Mouse (Mus musculus): ENCODE data around the gene Twnk. TPM values are rescaled to one million over a fixed set of nuclear protein-coding genes. Genes with fewer than 3 reads are reported as not detected.
A peak's percentile ranks its signal among the peaks of the same experiment; 100 is the strongest.

Twnk gene
- 22.7 and 24.1 TPM in 2 replicates for polyA plus RNA-seq (2015; fragmentation: Nextera tagmentation; extraction: Ambion mirVana)

DNA sequence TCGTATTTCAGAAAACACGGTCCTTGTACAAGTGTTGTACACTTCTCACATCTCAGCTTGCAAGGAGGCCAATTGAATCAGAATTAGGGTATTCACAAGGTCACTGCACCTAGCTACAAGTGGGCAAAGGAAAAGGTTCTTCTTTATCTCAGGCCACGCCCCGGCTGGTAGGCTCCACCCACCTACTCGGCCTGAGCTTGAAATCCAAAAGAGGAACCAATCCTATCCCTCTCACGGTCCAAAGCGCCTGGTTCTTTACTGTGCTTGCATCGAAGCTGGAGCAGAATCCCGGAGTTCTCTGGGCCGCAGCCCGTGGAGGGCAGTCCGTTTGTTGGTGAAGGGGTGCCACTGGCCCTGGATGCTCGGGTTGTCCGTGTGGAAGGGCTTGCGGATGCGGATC lies at the start of gene Twnk:
Gene Twnk (plus strand): TSS at position 220 of the 400 bp plus-strand sequence.
- H3K9me3 ChIP-seq, result no peaks in the 10 kb centered on the region
- ATAC-seq (ENCODE audit: low FRiP score, low read depth), result no peak
- peaks cover 64% of the 10 kb centered on the region for H3K36me3 ChIP-seq
- H3K27ac ChIP-seq, result peak within 1 kb of the TSS; percentile 70
- 11% methylated on average over 16 of the region's 16 CpGs for WGBS
- peak within 1 kb of the TSS; percentile 97 for H3K4me3 ChIP-seq
- peak within 1 kb of the TSS; percentile 96 for H3K4me2 ChIP-seq (replicated peaks)
- H3K27me3 ChIP-seq, result no peaks in the 10 kb centered on the region
- peaks cover 20% of the 10 kb centered on the region for H3K4me1 ChIP-seq
- H3K9ac ChIP-seq, result peak within 1 kb of the TSS; percentile 84

DNA sequence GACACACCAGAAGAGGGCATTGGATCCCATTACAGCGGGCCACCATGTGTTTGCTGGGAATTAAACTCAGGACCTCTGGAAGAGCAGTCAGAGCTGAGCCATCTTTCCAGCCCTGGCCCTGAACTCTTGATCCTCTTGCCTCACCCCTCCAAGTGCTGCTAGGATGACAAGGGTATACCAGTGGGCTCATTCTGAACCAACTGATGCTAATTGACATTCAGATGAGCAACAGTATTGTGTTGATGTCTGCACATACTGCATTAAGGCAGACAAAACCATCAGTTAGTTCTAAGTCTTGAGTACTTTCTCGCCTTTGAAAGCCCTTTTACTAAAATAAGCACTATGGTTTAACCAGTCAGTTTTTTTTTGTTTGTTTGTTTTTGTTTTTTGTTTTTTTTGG lies 45.8 kb upstream of the Twnk start:
- Histone ChIP-seq H3K36me3 (peaks cover 84% of the 10 kb centered on the region), H3K9ac (no peak overlapping the region), H3K4me3 (no peak overlapping the region), H3K27ac (no peak overlapping the region), H3K27me3 (no peaks in the 10 kb centered on the region), H3K9me3 (no peaks in the 10 kb centered on the region), H3K4me2 (replicated peaks) (no peak overlapping the region), H3K4me1 (no peaks in the 10 kb centered on the region)
- no peak for ATAC-seq (ENCODE audit: low FRiP score, low read depth)
- WGBS, result 98% methylated on average over 2 of the region's 2 CpGs

DNA sequence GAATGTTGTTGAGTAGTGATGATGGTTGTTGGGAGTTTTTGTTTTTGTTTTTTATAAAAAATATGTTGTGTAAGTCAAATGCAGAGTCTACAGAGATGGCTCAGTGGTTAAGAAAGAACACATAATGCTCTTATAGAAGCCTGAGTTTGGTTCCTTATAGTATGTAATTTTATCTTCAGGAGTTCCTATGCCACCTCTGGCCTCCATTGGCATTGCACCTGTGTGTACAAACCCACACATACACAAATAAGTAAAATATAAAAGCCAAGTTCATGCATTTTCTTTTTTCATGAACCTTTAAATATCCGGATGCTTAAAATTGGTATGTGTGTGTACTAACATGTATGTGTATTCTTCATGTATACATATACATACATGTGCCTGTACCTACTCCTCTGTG lies 39.5 kb upstream of the Twnk start:
- no peak overlapping the region for H3K4me3 ChIP-seq
- H3K9ac ChIP-seq, result no peak overlapping the region
- no peak for ATAC-seq (ENCODE audit: low FRiP score, low read depth)
- no peaks in the 10 kb centered on the region for H3K27me3 ChIP-seq
- peaks cover 83% of the 10 kb centered on the region for H3K36me3 ChIP-seq
- WGBS, result 95% methylated on average over 1 of the region's 1 CpGs
- no peaks in the 10 kb centered on the region for H3K4me1 ChIP-seq
- H3K4me2 ChIP-seq (replicated peaks), result no peak overlapping the region
- H3K27ac ChIP-seq, result no peak overlapping the region
- no peaks in the 10 kb centered on the region for H3K9me3 ChIP-seq

DNA sequence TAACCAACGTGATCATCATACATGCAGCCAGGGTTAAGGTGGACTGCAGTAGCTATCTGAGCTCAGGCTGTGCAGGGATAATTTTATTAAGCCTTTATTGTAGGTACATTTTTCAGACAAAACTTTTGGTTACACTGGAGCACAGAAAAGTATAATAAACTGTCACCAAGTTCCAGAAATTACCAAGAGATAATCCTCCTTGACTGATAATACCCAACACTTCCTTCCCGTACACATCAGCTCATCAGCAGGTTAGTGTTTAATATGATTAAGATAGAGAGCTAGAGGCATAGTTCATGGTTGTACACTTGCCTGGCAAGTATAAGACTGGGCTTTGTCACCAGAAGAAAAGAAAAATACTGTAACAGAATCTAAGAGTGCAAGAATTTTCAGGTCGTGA lies 37.1 kb upstream of the Twnk start:
- Histone ChIP-seq H3K36me3 (peaks cover 89% of the 10 kb centered on the region), H3K9ac (no peak overlapping the region), H3K27me3 (no peaks in the 10 kb centered on the region), H3K4me1 (no peaks in the 10 kb centered on the region), H3K4me3 (no peak overlapping the region), H3K4me2 (replicated peaks) (no peak overlapping the region), H3K27ac (no peak overlapping the region), H3K9me3 (no peaks in the 10 kb centered on the region)
- 78% methylated on average over 3 of the region's 3 CpGs for WGBS
- no peak for ATAC-seq (ENCODE audit: low FRiP score, low read depth)

DNA sequence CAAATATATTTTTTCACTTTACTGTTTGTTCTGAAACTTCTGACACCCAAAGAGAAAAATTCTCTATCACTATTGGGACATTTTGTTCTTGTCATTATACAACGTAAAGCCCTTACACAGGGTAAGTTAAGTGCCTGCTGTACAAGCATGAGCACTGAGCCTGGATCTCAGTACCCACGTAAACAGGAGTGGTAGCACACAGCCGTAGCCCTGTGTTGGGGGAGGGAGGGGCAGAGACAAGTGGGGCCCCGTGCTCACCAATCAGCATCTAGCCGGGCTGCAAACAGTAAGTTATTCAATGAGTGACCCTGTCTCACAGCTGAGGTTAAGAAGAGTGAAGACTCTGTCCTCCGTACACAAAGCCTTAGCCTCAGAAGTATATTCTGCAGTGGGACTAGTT lies 28.8 kb upstream of the Twnk start:
- no peak for ATAC-seq (ENCODE audit: low FRiP score, low read depth)
- Histone ChIP-seq H3K4me2 (replicated peaks) (no peak overlapping the region), H3K27ac (no peak overlapping the region), H3K9ac (no peak overlapping the region), H3K4me1 (no peaks in the 10 kb centered on the region), H3K36me3 (peaks cover 93% of the 10 kb centered on the region), H3K4me3 (no peak overlapping the region), H3K9me3 (no peaks in the 10 kb centered on the region), H3K27me3 (no peaks in the 10 kb centered on the region)
- WGBS, result 80% methylated on average over 6 of the region's 6 CpGs

DNA sequence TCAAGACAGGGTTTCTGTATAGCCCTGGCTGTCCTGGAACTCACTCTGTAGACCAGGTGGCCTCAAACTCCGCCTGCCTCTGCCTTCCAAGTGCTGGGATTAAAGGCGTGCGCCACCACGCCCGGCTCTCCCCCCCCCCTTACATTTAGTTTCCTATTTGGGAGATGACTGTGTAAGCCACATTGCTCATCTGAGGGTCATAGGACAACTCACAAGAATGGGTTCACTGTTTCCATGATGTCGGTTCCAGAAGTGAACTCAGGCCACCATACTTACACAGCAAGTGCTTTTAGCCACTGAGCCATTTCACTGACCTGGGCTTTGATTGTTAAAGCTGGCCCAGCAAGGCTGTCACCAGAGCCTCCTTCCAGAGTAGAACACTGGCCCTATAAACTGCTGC lies 28.3 kb upstream of the Twnk start:
- no peak overlapping the region for H3K27ac ChIP-seq
- no peaks in the 10 kb centered on the region for H3K27me3 ChIP-seq
- H3K4me2 ChIP-seq (replicated peaks), result no peak overlapping the region
- no peak overlapping the region for H3K4me3 ChIP-seq
- peaks cover 93% of the 10 kb centered on the region for H3K36me3 ChIP-seq
- WGBS, result 92% methylated on average over 6 of the region's 6 CpGs
- H3K4me1 ChIP-seq, result no peaks in the 10 kb centered on the region
- ATAC-seq (ENCODE audit: low FRiP score, low read depth), result no peak
- no peak overlapping the region for H3K9ac ChIP-seq
- H3K9me3 ChIP-seq, result no peaks in the 10 kb centered on the region

DNA sequence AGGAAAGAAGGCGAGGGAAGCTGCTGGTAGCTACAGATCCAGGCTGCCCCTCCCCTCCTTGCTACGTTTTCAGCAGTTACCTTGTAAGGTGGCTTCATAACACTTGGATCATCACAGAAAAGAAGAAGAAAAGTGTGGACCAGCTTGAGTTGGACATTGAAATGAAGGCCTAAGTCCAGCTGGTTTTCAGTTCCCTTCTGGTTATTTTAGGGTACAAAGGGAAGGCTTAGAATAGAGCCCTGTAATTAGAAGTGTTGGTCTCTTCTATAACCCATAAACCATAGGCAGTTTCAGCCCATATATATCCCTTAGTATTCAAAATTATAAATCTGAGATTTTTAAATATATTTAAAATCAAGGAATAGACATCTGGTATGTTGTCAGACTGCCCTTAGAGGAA lies 24.7 kb upstream of the Twnk start:
- no peak for ATAC-seq (ENCODE audit: low FRiP score, low read depth)
- Histone ChIP-seq H3K27ac (no peak overlapping the region), H3K36me3 (peaks cover 66% of the 10 kb centered on the region), H3K9ac (no peak overlapping the region), H3K9me3 (no peaks in the 10 kb centered on the region), H3K4me2 (replicated peaks) (no peak overlapping the region), H3K4me3 (no peak overlapping the region), H3K4me1 (no peaks in the 10 kb centered on the region), H3K27me3 (no peaks in the 10 kb centered on the region)
- 76% methylated on average over 2 of the region's 2 CpGs for WGBS

DNA sequence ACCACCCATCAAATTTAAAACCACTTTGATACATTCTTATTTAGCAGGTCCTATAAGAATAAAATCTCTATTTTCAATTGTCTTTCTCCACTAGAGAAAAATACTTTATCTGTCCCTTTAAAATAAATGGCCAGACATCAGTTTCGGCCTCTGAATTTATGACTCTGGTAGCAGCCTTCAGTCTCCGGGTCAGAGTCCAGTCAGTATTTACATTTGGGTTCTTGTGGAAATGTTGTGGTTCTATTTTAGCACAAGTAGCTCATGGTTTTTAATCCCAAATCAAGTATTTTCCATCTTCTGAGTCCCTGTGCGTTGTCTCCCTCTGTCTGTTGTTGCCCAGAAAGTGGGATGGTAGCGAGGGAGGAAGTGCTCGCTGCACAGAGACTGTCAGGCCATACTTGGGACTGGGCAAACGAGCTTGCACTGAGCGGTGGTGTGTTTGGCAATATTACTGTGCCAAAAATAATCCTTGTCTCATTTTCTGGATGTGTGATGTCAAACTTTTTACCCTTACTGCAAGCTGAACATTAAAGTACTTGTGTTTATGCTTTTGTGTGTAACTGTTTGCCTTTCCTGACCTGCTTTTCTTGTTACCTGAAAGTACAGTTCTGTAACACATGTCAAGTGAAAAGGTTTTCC lies 22.9 kb upstream of the Twnk start:
- H3K27me3 ChIP-seq, result no peaks in the 10 kb centered on the region
- H3K4me1 ChIP-seq, result no peaks in the 10 kb centered on the region
- no peak overlapping the region for H3K4me2 ChIP-seq (replicated peaks)
- no peak overlapping the region for H3K27ac ChIP-seq
- ATAC-seq (ENCODE audit: low FRiP score, low read depth), result no peak
- H3K4me3 ChIP-seq, result no peak overlapping the region
- H3K36me3 ChIP-seq, result peaks cover 48% of the 10 kb centered on the region
- H3K9me3 ChIP-seq, result no peaks in the 10 kb centered on the region
- no peak overlapping the region for H3K9ac ChIP-seq
- WGBS, result 82% methylated on average over 7 of the region's 7 CpGs

DNA sequence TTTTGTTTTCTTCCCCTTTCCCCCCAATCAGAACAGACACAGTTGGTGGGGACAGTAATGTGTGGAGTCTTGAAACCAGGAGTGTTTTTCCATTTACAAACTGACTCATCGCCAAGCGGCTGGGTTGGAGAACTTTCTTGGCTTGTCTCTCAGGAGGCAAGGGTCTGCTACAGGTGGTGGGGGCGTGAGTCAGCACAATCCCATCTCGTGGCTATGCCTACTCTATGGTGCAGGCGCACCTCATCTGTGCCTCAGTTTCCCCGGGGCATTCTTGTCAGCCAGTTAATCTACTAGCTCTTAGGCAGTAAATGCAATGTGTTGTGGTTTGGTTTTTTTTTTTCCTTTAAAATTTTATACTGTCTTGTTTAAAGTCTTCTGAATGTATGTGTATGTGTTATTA lies 22.1 kb upstream of the Twnk start:
- no peak overlapping the region for H3K9ac ChIP-seq
- WGBS, result 85% methylated on average over 6 of the region's 6 CpGs
- no peak for ATAC-seq (ENCODE audit: low FRiP score, low read depth)

DNA sequence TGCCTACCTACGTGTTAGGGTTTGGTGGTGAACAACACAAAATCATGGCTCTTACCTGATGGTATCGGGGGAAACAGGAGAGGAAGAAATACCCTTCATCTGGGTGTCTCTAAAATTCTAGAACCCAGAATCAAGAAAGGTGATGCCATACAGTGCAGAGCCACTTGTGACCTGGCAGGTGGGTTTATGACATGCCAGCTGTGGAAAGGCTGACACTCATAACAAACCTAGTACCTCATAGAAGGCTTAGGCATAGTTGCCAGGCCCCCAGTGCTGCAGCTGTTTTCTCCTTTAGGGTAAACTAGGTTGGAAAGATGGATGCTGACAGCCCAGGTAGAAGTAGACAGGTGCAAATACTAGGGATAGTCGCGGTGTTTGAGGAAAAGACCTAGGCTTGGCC lies 21.0 kb upstream of the Twnk start:
- H3K4me3 ChIP-seq, result no peak overlapping the region
- no peaks in the 10 kb centered on the region for H3K27me3 ChIP-seq
- H3K27ac ChIP-seq, result no peak overlapping the region
- H3K36me3 ChIP-seq, result peaks cover 31% of the 10 kb centered on the region
- H3K9ac ChIP-seq, result no peak overlapping the region
- ATAC-seq (ENCODE audit: low FRiP score, low read depth), result no peak
- H3K4me1 ChIP-seq, result peaks cover 8% of the 10 kb centered on the region
- H3K9me3 ChIP-seq, result no peaks in the 10 kb centered on the region
- WGBS, result 96% methylated on average over 4 of the region's 4 CpGs
- no peak overlapping the region for H3K4me2 ChIP-seq (replicated peaks)

More for the DNA sequence above, 22.1 kb upstream of the Twnk start:
- Histone ChIP-seq H3K9me3 (no peaks in the 10 kb centered on the region), H3K4me3 (no peak overlapping the region), H3K27ac (no peak overlapping the region), H3K27me3 (no peaks in the 10 kb centered on the region), H3K36me3 (peaks cover 40% of the 10 kb centered on the region), H3K4me2 (replicated peaks) (no peak overlapping the region), H3K4me1 (peaks cover 4% of the 10 kb centered on the region; the same call in 1 of the 2 replicates)

DNA sequence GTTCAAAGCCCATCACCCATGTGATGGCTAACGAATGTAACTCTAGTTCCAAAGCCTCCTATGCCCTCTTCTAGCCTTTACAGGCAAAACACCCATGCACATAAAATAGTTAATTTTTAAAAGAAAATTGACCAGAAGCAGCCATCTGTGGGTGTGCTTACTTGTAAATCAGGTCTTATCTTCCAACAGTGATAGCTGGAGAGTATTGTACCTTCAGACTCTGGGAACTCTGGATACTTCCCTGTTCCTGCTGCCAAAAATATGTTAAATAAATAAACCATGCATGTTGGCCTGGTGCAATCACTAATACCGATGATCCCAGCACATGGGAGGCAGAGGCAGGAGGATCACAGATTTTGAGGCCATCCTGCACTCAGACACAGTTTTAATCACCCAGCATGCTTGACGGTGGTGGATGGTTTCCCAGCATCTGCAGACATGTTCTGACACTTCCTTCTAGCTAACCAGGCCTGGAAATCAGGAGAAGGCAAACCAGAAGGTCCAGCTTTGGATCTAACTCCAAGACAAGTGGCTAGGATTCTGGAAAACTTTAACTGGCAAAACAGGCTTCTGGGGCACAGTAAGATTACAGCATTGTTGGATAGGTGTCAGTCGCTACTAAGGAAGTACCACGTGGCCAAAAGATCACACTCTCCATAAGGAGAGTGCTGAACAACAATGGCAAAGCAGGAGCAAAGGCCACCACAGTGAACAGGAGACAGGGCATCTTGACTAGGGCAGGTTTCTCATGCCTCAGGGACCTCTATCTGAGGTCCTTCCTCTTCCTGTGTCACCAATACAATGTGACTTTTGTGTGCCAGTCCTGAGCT lies 20.1 kb upstream of the Twnk start:
- H3K27ac ChIP-seq, result no peak overlapping the region

DNA sequence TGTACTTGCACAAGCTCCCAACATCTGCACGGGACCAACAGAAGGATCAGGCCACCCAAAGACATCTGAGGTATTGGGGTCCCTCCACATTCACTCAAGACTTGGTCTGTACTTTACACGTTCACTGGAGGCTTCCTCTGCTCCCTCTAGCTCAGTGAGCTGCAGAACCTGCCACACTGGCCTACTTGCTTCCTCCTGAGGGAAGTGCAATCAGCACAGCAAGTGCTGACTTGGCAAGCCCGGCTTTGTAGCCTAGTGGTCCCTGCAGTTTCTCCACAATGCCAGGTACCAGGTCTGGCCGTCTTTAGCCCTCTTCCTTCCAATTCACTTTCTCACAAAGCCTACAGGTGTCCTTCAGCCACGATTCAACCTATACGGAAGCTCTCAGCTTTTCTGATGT lies 18.5 kb upstream of the Twnk start:
- Histone ChIP-seq H3K27ac (no peak overlapping the region), H3K4me1 (peaks cover 24% of the 10 kb centered on the region), H3K4me3 (no peak overlapping the region), H3K9me3 (no peaks in the 10 kb centered on the region), H3K27me3 (no peaks in the 10 kb centered on the region), H3K36me3 (peaks cover 11% of the 10 kb centered on the region), H3K9ac (no peak overlapping the region), H3K4me2 (replicated peaks) (no peak overlapping the region)
- no peak for ATAC-seq (ENCODE audit: low FRiP score, low read depth)
- WGBS, result 68% methylated on average over 6 of the region's 6 CpGs

More for the DNA sequence above, 20.1 kb upstream of the Twnk start:
- Histone ChIP-seq H3K4me3 (no peak overlapping the region), H3K9me3 (no peaks in the 10 kb centered on the region), H3K4me2 (replicated peaks) (no peak overlapping the region), H3K27me3 (no peaks in the 10 kb centered on the region), H3K4me1 (peaks cover 17% of the 10 kb centered on the region), H3K36me3 (peaks cover 24% of the 10 kb centered on the region), H3K9ac (no peak overlapping the region)
- ATAC-seq (ENCODE audit: low FRiP score, low read depth), result no peak
- WGBS, result 58% methylated on average over 5 of the region's 5 CpGs

Data from limb, embryonic 13.5 days (tissue).